Mouse (Mus musculus): ENCODE data around the gene Frk.
"Not testable (repeated sequence)": the region's sequence is repeated elsewhere in the genome, so short reads cannot be mapped to it uniquely, and the experiment has no call there.

Frk gene

DNA sequence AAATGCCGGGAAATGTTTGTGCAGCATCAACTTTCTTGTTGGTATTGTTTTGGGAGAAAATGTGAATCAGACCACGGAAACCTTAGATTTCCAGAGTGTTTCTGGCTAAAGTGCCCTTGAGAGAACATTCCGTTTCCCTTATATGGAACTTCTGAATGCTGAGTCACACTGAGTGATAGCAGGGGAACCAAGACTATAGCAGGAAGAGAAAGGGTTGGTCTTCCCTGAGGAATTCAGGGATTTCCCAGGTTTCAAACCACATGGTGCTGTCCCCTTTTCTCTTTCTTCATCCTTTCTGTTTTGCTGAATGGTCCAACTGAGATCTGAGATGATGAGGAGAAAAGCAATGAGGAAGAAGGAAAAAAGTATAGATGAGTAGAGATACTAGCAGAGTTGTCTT is 135.3 kb downstream of the Frk start:
- no peak for DNase-seq

DNA sequence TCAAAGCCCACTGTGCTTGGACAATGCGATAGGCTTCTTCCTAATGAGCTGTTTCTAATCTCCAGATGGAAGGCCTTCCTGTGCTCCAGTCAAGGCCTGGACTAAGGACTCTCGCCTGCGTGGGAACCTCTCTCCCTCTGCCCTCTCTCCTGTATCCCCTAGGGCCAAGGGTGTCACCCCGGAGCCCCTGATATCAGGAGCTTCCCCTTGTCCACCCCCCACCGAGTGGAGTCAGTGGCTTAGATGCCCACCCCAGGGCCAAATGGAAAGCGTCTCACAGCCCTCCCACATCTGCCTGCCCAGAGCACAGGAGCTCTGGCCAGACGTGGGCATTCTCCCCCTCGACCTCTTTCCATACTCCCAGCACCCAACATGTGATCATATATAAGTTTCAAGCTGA is 137.3 kb downstream of the Frk start:
- DNase-seq: not testable (repeated sequence)

DNA sequence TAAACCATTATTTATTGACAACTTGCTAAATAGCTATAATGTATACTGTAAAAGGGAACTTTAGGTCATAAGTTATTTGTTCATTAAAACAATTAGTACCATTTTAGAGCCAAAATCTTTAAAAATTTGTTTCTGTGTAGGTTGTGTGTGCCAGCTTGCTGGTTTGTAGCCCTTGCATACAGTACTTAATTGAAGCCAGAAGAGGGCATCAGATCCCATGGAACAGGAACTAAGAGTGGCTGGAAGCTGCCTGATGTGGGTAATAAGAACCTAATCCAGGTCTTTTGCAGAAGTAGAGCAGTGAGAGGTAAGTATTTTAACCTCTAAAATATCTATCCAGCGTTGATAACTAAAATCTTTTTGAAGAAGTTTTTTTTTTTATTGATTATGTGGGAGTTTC is 155.0 kb downstream of the Frk start:
- no peak for DNase-seq

Measured in right cerebral cortex, postnatal 14 days (tissue).